Mouse (Mus musculus): ENCODE measurements around the gene Arfip1.
A peak's percentile ranks its signal among the peaks of the same experiment; 100 is the strongest.

The Arfip1 gene

DNA sequence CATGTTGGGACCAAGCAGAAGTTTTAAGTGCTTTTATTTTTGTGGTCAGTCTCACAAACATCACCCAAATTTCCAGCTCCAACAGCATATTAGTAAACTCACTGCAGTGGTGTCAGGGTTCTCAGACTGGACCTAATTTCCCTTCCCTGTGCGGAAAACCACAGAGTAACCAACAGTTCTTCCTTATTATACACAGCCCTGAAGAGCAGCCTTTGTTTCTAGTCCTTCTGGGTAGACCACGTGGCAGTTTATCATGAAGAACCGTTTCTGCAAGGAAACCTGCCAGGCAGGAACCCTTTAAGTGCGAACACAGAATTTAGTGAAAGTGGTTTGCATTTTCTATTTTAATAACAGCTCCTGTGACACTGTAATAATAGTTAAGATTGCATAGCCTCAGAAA lies 90.3 kb downstream of the Arfip1 start:
- DNase-seq (ENCODE audit: low read depth, low spot score), result no peak

DNA sequence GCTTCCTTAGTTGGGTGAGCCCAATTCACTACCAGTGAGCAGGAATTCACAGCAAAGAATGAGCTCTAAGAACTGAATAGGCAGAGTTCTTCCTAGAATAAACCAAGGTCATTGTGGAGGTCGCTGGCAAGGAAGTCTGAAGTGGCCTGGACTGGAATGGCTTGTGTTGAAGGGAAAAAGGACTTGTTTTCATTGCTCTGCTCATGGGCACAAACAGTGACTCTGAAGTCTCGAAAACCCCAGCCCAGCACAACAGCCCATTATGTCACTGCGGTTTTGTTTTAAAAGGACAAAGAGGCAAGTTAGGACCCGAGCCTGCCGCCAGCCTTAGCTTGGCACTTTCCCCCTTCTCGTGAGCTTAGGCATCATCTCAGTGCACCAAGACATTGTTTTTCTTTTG lies 93.7 kb downstream of the Arfip1 start:
- no peak for DNase-seq (ENCODE audit: low read depth, low spot score)

DNA sequence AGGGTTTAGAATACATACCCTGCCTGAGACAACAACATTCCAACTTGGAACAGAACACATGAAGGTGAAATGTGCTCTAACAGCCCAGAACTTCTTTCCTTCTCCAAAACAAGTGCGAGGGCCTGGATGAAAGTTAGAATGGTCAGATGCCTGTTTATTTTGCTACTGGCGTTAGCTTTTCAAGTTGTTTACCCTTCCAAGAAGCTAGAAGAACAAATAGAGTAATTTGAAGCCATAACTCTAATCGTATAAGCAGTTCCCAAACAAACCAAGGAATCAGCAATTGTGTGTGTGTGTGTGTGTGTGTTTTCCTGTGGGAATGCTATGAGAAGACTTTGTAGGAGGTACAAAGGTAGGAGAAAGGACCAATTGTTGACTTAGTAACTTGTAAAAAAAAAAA lies 97.5 kb downstream of the Arfip1 start:
- DNase-seq (ENCODE audit: low read depth, low spot score), result no peak

DNA sequence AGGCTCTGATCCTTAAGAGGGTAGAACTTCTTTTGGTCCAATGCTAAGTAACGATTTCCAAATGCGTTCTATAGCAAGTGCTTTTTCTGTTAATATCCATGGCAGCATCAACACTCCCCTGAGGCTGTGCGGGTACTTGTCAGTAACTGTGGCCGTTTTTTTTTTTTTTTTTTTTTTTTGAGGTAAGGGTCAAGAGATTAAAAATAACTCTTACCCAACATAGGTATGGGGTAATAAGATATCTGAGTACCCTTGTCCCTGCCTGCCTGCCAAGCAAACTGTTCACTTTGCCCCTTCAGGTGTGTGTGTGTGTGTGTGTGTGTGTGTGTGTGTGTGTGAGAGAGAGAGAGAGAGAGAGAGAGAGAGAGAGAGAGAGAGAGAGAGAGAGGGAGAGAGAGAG lies 98.1 kb downstream of the Arfip1 start:
- no peak for DNase-seq (ENCODE audit: low read depth, low spot score)

DNA sequence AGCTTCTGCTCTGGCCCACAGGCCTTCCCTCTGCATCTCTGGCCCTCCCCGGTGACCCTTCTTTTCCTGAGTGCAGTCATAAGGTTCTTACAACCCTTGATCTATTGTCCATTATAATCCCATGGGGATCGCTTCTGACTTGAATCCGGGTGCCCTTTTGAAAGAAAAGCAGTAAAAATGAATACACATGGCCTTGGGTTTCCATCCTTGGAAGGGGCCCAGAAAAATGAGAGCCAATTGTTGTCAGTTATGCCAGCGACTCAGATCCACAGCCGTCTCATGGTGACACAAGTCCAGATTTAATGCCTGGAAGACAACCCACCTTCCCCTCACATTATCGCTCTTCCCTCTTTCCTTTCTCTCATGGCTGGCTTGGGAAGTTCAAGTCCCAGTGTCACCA lies 100.3 kb downstream of the Arfip1 start:
- no peak for DNase-seq (ENCODE audit: low read depth, low spot score)

DNA sequence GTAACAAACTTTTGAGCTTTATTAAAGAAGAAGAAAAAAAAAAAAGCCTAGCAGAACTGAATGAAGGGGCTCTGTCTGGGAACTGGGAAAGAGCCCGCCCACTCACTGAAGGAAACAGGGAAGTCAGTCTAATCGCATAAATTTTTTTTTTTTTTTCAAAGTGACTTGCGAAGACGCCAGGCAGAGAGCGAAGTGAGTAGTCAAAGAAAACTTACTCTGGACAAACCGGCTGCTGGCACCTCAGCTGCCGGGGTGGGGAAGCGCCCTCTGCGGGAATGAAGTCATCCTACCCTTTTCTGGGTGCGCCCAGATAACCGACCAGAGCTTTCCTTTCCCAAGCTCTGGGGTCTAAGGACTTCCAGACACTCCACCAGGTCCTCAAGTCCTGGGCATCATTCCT lies 101.3 kb downstream of the Arfip1 start:
- DNase-seq (ENCODE audit: low read depth, low spot score), result no peak

DNA sequence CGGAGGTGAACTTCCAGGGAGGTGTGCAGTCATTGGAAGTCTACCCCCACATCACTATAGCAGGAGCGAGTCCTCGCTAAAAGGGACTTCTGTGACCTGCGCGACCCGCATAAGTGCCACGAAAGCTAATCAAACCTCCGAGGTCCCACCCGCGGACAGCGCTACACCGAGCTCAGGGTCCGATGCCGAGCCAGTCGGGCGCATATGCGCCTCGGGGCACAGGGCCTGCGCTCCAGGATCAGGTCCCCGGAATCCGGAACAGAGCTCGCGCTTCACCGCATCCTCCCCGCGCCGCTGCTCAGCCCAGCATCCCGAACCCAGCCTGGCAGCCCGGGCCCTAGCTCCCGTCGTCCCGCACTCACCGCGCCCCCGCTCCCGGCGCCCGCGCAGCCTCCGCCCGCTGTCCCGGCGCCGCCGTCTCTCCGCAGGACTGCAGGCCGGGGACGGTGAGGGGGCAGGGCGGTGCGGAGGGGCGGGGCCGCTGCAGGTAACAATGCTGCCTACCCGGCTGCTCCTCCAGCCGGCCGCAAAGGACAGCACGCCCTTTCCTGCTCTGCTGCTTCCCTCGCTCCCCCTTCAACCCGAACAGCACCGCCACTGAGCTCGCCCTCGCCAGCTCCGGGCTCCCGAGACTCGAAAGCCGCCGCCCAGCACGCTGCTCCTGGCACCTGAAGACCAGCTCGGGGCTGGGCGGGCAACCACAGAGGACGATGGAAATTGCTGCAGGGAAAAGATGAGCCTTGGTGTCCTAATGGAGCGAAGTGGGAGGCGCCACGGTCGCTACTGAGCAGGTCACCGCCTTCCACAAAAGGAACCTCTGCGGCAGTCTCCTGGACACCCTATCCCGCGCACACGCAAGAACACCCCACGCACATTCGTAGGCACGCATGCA lies 102.2 kb downstream of the Arfip1 start, which contains the start of gene Fhdc1:
Gene Fhdc1 (minus strand): TSS at position 424 of the 892 bp plus-strand sequence.
- DNase-seq (ENCODE audit: low read depth, low spot score), result peak; percentile 30

DNA sequence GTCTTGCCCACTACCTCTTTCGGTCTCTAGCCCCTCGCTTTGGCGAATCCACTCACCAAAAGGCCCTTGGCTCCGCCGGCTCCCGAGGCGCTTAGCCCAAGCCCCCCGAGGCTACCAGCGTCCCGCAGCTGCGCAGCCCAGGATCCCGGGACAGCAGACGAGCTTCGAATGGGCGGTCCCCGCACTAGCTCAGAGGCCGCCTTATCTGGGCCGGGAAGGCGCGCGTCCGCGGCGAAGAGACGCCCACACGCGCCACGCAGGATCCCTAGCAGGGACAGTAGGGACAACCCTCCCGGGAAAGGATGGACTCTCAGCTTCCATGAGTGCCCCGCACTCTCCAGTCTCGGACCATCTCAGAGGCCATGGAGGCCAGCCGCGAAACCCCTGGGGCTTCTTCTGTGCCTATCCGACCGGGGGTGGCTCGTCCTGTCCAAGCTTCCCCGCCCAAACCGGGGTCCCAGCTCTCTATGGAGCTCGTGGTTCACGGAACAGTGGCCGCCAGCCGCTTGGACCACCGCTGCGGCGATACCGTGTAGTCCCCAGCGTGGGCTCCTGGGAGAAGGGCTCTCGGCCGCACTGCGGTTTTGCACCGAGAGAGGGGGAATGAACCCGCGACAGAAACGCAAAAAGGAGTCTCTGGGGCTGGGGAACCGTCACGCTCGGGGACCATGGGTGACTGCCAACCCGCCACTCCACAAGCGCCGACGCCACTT lies 103.0 kb downstream of the Arfip1 start:
- DNase-seq (ENCODE audit: low read depth, low spot score), result peak; percentile 23

DNA sequence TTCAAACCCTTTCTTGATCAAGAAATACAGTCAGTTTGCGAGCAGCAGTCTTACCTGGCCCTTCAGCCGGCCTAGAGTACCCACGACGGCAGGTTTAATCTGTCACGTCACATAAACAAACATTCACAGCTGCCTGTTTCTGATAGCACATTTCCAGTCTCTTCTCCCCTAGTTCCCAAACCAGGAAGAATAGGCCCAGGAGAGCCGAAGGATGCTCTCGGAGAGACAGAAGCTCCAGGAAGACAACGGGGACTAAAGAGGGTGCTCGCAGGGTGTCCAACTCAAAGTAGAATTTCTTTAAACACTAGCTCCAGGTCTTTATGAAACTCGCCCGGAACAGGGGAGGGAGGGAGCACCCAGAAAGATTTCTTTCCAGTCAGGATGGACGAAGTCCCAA lies 103.5 kb downstream of the Arfip1 start:
- no peak for DNase-seq (ENCODE audit: low read depth, low spot score)

DNA sequence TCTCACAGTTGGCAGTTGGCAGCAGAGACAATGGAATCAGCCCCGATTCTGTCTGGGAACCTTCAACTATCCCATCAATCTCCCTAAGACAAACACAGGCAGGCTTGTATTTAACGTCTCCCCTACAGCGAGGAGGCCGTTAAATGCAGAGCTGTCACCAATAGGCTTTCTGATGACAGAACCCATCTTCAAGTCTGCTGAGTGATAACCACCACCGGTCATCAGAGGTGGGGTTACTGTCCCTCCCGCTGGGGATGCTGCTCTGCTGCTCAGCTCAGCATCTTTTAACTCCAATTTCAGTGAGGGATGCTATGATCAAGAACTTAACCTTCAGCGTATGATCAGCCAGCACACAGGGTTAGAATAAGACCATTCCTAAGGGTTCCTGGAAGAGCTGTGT lies 104.2 kb downstream of the Arfip1 start:
- no peak for DNase-seq (ENCODE audit: low read depth, low spot score)

DNA sequence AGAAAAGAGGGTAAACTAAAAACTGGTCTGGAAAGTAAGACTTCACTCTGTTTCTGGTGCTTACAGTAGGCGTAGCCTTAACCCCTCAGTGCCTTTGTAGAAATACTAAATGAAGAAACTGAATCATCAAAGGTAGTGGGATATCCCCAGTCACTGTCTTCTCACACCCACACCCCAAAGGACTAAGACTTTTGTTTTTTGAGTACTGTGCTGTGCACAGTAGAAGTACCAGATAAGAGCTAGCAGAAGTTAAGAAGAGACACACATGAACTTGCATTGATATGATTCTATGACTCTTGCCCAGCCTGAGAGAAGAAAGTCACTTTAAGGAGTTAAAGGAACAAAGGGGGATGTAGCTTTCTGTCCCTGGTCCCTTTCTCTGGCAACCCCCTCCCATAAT lies 104.9 kb downstream of the Arfip1 start:
- no peak for DNase-seq (ENCODE audit: low read depth, low spot score)

DNA sequence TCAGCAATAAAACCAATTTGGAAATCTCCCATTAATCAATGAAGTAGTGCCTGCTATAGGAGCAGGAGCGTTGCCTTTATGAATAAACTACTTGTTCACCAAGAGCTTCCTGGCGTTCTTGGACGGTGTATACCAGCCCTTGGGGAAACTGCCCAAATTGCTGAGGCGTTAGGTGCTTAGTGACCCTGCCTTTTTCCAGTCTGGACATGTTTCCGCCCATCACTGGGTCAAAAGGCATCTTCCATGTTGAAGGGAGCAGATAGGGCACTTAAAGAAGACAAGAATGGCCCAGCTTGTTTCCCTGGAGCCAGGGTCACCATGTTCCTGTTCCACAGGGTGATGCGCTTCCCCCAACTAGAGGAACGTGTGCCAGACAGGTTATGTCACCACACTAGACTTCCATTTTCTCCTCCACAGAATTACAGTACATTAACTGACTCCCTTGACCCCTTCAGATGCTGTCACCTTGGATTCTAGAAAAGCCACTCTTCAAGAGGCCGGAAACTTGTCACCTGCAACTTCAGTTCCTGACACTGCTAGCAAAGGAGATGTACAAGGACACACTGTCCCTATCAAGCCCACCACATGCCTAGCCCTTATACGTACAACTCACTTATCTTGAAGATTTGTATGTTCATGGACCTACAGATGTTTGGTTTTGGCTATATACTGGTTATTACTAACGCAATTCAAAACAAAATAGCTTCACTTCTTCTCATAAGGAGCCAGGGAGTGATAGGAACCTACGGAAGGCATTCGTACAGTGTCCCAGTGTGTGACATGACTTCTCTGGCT lies 107.2 kb downstream of the Arfip1 start:
- DNase-seq (ENCODE audit: low read depth, low spot score), result no peak

DNA sequence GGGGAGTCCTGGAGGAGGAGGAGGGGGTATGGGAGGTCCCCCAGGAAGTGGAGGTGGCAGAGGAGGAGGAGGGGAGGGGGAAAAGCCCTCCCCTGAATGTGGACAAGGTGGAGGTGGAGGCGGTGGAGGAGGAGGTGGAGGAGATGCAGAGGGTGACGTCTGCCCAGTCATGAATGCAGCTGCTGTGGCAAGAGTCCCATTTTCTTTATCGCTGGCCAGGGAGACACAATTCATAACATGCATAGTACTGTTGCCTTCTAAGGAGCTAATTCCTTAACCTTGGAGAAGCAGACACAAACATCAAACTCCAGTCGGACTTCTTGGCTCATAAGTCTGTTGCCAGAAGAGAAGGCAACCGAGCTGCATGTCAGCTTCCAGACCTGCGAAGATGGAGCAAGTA lies 108.0 kb downstream of the Arfip1 start:
- no peak for DNase-seq (ENCODE audit: low read depth, low spot score)

DNA sequence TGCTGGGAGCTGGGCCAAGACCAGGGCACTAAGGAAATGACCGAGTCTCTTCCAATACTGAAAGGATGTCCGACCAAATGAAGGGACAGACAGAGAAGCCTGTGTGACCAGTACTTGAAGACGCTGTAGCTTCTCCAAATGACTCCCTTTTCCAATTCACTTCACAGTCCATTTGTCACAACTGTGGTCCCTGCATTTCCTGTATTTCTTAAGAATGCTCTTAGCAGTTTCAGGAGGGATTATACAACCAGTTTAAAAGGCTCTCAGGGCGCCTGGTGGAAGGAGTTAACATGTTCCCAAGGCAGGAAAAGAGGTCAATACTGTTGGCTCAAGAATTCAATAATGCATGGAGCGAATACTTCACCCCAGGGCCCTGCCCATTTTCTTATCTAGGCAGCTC lies 109.5 kb downstream of the Arfip1 start:
- no peak for DNase-seq (ENCODE audit: low read depth, low spot score)

DNA sequence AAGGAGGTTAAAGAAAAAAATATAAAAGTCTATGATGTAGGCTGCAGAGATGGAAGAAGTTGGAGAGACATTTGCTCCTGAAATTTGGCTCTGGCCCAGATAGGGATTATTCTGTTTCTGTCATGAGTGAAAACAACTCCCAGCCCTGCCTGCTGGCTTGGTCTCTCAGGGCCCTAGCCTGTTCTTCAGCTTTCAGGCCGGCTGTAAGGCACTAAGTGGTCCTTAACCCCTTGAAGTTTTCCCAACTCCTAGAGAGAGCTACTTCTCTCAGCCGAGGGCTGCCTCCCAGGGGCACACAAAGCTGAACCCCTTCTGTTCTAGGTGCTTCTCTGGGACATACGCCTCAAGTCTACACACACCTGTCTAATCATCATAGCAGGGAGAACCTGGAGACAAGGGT lies 109.9 kb downstream of the Arfip1 start:
- no peak for DNase-seq (ENCODE audit: low read depth, low spot score)

DNA sequence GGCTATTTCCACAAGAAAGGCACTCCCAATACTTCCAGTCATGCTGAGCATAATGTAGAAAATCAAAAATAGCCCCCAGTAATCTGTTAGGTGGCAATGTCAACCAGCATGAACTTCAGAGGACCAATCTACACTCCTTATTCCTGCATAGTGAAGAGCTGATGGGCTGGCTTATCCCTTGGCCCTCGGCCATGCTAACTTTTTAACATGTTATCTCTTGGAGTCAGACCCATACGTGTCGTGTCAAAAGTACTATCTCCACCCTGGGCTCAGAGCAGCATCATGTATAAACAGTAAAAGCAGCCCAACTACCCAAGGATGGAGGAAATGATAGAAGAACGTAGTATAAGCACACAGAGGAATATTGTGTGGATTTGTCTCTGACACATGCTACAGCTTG lies 111.3 kb downstream of the Arfip1 start:
- DNase-seq (ENCODE audit: low read depth, low spot score), result no peak

DNA sequence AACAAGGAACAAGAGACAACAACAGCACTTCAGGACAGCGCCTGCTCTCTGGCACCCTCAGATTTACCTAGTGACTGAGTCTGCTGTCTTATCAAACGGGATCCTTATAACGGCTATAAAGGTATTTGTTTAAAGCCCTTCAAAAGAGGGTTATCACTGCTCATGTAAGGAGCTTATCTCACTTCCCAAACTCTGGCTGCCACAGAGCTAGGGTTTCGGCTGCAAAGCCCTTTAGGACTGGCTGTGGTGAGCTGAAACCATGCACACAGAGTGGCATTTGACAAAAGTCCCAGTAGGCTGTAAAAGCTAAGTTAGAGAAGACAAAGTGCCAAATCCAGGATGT lies 114.3 kb downstream of the Arfip1 start:
- DNase-seq (ENCODE audit: low read depth, low spot score), result no peak

DNA sequence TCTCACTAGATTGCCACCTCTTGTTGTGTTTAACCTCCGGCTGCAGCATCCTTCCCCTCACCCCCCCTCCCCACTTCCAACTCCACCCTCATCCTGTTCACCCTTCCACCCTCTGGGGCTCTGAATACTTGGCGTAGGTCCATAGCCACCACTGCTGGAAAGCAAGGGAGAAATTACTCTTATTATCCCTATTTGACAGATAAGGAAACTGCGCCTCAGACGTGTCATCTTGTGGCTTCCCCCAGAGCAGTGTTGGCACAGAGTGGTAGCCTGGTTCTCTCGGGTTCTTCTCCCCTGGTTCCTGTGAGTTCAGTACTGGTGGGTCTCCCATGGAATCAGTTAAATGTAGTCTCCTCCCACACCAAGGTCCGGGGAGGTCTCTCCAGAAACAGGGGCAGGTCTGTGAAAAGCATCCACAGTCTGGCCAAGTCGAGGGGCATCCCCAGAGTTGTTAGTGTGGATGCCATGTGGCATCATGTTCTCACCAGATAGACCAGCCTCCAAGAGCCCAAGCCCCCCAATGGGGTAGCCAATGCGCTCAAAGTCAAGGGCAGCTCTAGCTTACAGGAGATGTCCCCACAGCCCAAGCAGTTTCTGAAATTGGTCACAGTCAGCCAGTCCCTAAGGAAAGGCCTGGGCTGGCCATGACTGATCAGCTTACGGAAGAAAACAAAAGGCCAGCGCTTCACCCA lies 114.9 kb downstream of the Arfip1 start:
- no peak for DNase-seq (ENCODE audit: low read depth, low spot score)

DNA sequence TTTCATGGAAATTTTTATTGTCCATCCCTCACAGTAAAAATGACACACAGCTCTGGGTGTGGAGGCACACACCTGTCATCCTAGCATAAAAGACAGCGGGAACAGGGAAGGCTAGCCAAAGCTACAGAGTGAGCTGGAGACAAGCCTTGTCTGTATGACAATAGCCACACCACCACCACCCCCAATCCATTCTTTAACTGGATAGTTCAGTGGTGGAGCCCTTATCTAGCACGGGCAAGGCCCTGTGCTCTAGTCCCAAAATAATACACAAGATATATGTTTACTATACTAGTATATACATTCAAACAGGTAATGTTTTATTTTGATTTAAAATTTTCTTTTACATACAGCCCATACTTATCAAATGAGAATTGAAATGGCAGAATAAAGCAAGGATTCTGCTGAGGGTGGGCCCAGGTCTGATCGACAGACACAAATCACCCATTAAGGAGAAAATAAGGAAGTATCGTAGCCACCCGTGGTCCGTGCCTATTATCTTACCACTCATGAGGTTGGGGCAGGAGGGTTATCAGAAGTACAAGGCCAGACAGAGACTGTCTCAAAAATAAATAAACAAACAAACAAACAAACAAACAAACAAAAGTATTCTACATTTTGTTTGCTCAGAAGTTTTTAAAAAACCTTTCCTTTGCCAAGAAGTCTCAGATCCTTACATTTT lies 116.5 kb downstream of the Arfip1 start:
- no peak for DNase-seq (ENCODE audit: low read depth, low spot score)

DNA sequence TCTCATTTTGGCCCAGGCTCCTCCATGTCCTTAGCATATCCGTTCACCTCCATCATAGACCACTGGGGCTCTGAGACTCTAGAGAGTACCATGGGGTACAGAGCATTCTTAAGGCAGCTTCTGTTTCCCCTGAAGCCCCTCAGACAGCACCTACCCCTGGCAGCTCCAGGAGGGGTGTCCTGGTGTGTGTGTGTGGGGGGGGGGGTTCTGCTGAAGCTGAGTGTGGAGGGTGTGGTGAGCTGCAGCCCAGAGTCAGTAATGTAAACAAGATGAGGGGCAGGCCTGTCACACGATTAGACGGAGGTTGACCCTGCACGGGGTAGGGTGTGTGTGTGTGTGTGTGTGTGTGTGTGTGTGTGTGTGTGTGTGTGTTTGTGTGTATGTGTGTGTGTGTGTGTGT lies 120.7 kb downstream of the Arfip1 start:
- DNase-seq (ENCODE audit: low read depth, low spot score), result no peak

DNA sequence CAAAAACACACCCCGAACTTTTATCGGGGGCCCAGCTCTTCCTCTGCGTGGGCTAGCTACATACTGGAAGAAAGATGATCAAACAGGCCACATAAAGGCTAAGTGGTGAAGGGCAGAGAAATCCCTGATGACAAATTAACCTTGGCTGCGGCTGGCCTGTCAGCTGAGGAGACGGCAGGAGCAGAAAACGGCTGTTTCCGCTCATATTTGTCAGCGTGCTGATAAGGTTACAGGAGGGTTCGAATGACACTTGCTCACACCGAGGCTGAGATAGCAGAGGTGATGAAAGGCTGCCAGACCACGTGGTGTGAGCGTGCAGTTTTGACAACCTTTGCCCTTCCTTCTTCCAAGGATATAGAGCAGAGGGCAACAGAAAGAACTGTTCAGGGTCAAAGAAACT lies 121.5 kb downstream of the Arfip1 start:
- no peak for DNase-seq (ENCODE audit: low read depth, low spot score)
